Mouse (Mus musculus): ENCODE data around the gene Tmtc1.

Gene Tmtc1

DNA sequence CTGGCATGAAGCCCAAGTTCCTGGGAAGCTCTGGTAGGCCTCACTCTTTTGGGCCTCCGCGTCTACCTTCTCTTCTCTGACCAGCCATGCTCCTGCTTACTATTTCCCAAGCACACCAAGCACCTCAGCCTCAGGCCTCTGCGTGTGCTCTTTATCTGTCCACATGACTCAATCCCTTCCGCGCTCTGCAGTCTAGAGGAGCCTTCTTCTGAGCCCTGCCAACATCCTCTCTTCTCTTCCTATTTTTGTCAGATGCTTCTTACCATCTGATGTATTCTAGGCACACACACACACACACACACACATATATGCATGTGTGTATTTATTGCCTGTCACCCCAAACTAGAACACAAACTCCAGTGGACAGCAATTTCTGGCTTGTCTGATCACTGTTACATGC lies 202.5 kb downstream of the Tmtc1 start:
- CTCF ChIA-PET = no interaction called here

DNA sequence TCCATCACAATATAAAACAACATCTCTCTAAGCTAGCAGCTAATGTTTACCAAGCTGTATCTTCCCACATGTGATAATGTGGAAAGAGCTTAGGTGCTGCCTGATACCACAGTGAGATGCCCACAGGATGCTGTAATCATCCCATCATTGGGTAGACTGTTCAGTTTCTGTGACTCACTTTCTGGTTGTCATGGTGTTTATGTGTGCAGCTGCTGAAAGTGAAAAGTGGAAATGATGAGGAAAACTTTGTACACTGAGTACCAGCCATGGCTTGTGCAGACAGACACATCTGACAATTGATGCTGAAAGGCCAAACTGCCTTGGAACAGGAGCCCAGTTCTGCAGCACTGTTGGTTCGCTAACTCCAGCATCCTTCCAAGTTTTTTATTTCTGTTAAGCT lies 204.9 kb downstream of the Tmtc1 start:
- CTCF ChIA-PET = no interaction called here

DNA sequence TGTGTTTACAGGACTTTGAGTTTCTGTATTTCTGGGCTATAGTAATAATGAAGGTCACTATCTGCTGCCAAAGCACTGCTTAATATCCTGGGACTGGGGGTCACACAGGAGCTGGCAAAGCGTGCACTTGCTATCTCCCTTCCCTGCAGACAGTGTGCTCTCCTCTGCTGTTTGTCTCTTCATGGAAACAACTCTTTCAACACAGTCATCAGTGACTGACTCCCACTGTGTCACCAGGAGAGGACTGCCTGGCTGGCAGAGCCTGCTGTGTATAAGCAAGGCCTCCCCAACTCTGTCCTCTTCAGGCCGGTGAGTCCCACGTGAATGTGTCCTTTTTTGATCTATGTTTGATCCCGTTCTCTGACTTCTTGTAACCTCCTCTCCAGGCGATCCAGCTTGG lies 206.7 kb downstream of the Tmtc1 start:
- CTCF ChIA-PET = no interaction called here

DNA sequence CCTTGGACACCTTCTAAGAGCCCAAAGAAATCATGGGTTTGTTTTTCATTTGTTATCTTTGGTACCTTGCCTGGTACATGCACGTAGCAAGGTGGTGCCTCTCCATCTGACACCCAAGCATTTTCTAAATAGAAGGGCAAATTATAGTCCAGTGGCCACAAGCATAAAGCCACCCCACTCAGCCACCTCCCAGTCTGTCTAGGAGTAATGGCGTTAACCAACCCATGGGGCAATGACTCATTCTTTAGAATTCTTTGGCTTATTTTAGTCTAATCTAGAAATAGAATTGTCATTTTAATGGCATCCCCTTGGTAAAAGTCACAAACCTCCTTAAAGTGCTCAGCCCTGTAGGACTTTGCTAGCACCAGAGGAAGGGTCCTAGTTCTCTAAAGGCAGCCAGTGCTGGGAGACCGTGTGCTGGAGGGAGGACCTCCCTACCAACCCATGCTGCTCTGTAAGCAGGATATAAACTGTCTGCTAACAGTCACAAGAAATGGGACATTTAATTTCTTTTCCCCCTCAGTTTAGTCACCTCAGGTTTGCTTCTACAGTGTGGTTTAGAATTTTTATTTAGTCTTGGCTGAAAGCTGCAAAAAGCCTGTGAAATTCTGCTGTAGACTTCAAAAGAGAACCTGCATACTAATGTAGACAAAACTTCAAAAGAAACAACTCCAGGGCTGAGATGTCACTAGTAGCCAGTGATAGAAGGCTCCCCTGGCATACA lies 209.9 kb downstream of the Tmtc1 start:
- CTCF ChIA-PET = no interaction called here

DNA sequence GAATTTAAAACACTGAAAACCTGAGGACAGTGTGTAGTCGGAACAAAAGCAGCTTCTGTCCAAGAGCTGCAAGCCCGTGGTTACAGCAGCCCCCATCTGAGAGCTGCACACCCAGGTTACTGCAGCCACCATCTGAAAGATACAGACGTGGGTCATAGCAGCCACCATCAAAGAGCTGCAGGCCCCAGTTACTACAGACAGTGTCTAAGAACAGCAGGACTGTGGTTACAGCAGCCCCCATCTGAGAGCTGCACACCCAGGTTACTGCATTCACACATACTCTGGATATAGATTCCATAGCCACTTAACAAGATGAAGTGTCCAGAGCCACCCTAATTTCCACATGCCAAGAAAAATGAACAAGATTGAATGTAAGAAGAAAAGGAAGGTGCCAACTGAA lies 216.6 kb downstream of the Tmtc1 start:
- CTCF ChIA-PET = no interaction called here

DNA sequence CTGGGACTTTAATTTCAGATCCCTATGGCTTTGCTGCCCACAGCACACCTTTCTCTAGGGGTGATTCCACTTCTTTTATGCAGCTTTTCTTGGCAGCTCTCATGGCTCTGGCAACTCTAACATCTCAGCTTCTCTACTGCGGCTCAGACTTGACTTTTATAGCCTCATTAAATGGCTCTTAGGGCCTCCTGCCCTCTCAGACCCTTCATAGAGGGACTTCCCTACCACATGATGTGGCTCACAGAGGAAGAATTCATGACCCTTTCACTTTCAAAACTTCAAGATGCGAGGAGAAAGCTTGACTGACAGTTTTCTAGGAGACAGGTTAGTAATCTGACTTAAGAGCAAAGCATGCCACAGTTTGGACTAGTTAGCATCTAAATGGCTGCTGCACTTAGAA lies 221.5 kb downstream of the Tmtc1 start:
- CTCF ChIA-PET = no interaction called here

DNA sequence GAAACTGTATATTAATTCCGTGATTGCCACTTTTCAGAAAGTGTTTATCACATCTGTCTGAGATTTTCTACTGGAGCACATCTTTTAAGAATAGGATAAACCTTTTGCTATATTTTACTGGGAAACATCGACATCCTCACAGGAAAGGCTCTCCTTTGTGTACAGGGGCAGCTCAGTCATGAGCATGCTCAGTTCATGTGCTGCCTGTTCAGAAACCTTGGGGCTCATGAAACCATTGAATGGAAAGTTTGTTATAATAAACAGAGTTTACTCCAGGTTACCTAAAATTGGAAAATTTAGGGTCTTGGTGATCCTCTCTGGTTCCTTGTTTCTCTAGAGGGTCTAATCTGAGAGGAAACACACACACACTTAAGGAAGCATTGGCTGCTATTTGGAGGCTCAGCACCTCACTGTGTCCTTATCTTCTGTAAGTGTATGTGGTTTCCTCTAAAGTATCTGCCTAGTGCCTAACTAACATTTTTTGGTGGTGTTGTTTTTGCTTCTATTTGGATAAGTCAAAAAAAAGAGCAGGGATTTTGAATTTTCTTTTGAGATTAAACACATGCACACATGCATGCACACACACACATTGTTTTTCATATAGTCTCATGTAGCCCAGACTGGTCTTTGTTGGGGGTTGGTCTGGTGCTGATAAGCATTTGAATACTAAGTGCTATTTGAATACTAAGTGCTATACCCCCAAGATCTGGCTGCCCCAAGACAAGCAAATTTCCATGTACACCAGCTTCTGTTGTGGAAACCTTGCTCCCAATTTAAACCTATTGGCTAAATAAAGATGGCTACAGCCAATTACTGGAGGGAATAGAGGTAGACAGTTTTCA lies 225.7 kb downstream of the Tmtc1 start:
- CTCF ChIA-PET = no interaction called here

DNA sequence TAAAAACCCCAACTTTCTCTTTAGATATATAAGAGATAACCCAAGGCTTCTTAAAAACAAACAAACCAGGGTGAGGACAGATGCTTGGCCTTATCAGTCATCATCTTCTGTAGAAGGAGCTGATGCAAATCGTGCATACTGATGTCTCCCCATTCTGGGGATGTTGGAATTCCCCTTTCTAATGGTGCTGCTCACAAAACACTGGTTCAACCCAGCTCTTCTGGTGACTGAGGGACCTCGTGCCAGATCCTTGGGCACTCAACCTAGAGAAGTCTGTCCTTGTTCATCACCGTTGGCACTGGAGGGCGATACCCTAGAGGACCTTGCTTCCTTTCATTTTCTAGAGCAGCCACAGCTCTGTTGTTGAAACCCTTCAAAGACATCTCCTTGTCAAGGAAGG lies 227.4 kb downstream of the Tmtc1 start:
- CTCF ChIA-PET = no interaction called here

DNA sequence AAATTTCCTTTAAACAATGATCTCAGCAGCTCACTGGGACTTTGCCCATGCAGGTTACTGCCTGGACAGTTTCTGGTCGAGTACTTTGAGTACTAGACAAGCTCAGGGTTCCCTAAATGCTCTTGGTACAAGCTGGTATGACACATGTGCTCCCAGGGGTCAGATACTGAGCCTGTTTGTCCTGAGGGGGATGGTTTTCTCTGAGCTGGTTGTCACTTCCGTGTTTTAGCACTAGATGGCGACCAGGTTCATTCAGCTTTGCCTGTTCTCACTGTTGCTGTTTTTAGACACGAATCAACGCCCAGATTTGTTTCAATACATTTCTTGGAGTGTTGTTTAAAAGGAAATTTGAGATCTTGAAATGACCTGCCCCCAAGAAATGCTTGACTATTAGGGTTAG lies 229.4 kb downstream of the Tmtc1 start:
- CTCF ChIA-PET = no interaction called here

DNA sequence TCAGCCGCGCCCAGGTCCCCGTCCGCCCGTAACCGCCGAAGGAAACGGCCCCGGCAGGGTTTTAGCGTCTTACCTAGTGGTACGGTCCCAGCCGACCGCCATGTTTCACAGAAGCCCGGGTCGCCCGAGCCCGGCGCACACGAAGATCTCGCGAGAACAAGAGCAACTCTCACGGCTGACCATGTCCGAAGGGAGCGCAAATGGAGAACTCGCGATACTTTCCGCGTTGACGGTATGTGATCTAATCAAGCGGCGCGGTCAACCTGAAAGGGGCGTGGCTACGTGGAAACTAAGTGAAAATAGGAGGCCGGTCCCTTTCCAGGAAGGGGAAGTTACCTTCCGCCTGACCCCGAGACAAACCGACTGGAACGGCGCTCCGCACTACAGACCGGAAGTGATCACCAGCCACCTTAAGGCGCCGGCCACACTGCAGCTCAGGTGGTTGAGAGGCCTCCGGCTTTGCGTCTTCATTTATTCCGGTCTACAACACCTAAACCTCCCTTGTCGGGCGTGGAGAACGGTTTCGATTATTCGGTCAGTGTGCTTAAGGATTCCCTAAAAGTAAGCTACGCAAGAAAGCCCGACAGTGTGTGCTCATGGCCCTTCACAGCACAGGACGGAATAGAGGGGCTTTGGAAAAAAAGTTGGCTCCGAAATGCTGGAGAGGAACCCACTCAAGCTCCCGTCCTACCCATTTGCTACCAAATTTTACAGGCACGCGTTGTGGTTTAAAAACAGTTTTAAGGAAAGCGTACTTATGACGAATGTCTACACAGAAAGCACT lies 232.1 kb downstream of the Tmtc1 start, which contains the start of gene Ergic2:
TSS of gene Ergic2 (minus strand) at position 478 of the 784 bp plus-strand sequence.
- CTCF ChIA-PET = no interaction called here

DNA sequence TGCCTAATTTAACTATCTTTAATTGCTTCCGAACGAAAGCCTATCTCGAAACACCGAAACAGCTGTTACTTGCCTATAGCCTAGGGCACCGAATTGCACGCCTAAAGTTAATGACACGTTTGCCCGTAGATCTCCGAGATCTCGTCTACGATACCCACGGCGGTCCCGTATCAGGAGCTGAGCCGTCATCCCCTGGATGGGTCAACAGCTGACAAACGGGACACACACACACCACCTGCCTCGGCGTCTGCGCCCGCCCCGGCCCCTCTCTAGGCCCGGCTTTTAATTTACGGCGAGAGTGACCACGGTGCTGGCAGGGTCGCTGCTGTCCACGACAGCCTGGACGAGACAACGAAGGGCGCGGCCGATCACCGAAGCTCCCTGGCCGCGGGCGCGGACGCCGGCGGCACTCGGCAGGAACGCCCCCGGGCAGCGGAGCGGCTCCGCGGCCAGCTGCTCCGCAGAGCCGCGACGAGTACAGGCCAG lies 232.8 kb downstream of the Tmtc1 start:
- CTCF ChIA-PET = no interaction called here

DNA sequence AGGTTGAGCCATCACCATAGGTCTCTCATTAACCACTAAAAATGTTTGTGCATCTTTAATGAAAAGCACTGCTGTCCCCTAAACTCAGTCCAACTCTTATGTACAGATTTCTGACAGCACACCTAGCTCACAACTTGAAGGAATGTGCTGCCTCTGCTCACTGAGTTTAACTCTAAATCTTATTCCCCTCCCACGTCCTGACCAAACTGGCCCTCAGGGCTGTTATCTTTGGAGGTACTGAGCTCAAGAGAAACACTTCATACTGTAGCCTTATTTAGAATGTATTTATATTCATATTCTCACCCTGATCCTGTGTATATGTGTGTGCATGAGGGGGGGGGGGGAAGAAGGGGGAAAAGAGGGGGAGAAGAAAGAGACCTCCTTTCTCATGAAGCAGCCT lies 236.7 kb downstream of the Tmtc1 start:
- CTCF ChIA-PET = no interaction called here

DNA sequence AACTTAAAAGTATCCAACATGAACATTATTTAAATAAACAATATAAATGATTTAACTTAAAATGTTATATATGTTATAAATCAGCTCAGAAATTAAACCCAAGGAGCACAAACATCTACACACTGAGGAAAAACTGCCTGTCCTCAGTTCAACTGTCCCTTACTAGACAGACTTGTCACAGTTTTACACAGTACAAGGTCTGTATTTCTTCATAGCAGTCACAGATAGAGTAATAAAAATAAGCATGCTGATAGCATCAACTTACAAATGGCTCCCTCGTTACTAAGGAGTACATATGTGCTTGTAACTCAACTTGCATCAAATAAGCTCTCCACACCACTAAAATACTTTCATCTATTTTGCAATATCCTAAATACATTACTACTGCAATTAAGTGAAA lies 239.1 kb downstream of the Tmtc1 start:
- CTCF ChIA-PET = no interaction called here

DNA sequence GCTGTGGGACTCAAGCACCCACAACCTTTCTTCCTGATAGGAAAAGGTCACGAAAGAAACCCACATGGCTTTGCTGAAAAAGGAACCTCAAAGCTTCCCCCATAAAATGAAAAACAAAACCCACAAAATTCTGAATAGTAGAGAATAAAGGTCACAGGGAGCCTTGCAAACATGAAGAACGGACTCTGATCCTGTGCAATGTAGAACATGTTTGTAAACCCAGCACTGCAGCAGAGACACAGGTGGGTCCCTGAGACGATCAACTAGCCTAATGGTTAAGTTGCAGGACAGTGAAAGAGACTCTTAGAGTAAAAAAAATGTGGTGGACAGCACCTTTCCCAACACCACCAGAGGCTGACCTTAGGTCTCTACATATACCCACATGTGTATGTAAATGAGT lies 244.5 kb downstream of the Tmtc1 start:
- CTCF ChIA-PET = no interaction called here

DNA sequence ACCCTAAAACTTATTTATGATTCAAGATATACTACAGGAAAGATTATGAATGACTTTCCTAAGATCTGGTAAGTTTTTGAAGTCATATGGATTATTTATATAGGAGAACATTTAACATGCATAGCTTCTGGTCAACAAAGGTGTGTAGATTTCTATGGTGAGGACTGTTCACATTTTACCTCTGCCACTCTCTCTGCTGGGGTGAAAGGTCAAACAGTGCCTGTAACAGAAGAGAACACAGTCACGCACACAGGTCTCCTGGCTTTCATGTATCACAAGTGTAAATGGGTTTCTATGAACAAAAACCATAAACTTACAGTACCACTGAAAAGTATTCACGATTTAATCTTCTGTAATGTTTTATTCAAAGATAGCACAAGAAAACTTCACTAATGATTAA lies 245.0 kb downstream of the Tmtc1 start:
- CTCF ChIA-PET = no interaction called here

DNA sequence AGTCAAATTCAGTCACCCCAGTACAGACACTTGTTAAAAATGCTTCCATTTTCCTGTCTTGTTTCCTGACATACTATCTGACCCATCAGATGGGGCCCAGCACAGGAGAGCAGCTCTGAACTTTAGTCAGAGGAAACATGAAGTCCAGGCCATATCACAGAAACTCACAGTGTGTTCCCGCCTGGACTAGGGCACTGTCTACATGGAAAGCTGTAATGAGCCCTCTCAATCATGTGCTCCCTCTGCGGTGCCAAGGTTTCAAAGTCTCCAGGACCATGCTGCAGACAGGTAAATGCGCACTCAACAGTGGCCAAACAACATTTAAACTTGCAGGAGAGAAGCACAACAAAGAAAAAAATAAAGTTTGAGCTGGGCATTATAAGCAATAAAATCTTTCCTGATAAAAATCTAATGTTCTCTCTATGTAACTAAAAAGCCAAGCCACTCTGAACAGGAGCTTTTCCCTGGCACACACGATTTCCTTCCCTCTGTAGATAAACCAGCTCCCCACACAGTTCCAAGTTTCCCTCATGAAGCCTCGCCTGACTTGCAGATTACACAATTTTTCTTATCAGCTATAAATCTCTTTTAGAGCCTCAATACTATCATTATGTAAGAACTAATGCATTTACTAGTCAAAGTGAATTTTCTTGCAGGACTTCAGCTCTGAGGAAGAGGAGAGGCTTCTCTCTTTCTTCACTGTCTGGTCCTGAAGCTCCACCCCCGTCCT lies 250.1 kb downstream of the Tmtc1 start:
- CTCF ChIA-PET = no interaction called here

DNA sequence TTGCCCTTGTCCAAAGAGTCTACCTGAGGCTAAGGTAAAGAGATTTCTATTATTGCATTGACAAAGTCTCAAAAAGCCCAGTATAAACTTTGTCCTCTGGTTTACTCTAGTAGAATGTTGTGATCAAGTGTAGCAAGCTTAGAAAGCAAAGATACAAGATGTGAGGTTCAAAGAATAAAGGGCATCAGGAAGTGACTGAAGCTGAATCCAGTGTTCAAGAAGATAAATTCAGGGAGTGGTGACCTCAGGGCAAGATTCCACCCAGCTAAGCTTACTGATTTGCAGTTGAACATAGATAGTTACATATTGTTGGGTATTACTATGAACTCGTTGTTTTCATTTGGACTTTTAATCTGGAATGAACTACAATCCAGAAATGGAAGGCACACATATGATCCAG lies 258.5 kb downstream of the Tmtc1 start:
- CTCF ChIA-PET = no interaction called here

All from spleen, embryonic (tissue).